Mouse (Mus musculus): ENCODE data around the gene Mttp. TPM values are rescaled to one million over a fixed set of nuclear protein-coding genes. Genes with fewer than 3 reads are reported as not detected.

Gene Mttp
- 1 to 10 TPM; 2.6 to 2.9 TPM for polyA plus RNA-seq (2017; shearing (Covaris generic))

GRCm38 (mm10) chr3:138144642-138145171, at the start of gene Mttp:
Gene Mttp, minus strand, starts transcription at chr3:138144968.

DNA sequence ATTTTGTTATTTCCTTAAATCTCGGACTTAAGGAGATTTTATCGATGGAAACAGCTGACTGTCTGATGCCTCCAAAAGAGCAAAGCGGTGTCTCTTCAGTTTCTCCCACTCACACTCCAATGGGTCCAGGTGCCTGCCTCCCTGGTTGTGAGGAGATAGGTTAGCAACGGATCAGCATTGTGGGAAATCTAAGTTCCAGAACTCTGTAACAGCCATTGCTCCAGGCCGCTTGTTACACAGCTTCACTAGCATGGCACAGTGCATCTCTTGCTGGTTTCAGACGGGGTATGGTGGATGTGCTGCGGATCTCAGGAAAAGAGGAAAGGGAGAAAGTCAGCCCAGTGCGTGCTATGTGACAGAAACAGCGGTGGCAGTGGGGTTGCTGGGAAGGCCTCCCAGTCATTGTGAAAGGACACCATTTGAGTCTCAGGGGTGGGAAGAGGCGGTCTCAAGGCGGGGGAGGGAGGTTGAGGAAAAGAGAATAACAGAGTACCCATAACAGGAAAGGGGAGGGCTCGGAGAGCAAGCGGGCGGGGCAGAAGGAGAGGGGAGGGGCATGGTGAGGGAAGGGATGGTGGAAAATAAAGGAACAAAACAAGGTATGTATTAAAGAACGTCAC, 49.0 kb upstream of the Mttp start, which contains the start of gene 4930579F01Rik:
4930579F01Rik (minus strand) TSS at position 143 of the 620 bp plus-strand sequence.

DNA sequence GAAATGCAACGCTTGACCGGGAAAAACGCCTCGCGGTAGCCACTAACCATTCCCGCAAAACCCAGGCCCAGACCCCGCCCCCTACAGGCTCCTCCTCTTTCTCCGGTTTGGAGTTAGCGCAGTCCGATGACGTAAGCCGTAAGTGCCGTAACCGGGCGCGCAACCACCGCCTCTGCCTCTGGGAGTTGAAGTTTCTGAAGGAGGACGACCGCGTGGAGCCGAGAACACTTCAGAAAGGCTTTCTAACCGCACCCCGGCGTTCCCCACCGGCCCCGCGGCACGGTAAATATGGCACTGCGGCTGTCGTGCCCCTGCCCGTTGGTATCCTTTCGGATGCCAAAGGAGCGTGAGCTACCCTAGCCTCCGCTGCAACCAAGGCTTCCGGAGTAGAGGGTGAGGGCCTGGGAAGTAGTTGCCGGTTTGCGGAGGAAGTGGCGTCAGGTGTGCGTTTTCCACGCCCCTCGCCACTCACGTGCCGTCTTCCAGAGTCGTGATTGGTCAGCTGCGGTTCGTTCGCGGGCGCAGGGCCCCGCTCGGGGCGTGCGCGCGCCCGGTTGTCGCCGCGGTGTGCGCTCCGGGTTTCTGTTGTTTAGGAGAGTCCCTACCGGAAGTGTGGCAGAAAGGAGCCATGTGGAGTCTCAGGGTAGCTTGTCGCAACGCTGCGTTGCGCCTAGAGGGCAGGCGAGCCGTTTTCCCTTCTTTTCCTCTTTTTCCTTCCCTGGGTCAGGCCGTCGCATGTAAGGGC, 1.3 kb downstream of the Mttp start, which contains the start of gene Trmt10a:
Trmt10a (plus strand) TSS at position 134 of the 745 bp plus-strand sequence.

GRCm38 (mm10) chr3:138067288-138067687, 77.5 kb downstream of the Mttp start, which contains the start of gene Gm5105:
Gene Gm5105, minus strand, starts transcription at chr3:138067388.

DNA sequence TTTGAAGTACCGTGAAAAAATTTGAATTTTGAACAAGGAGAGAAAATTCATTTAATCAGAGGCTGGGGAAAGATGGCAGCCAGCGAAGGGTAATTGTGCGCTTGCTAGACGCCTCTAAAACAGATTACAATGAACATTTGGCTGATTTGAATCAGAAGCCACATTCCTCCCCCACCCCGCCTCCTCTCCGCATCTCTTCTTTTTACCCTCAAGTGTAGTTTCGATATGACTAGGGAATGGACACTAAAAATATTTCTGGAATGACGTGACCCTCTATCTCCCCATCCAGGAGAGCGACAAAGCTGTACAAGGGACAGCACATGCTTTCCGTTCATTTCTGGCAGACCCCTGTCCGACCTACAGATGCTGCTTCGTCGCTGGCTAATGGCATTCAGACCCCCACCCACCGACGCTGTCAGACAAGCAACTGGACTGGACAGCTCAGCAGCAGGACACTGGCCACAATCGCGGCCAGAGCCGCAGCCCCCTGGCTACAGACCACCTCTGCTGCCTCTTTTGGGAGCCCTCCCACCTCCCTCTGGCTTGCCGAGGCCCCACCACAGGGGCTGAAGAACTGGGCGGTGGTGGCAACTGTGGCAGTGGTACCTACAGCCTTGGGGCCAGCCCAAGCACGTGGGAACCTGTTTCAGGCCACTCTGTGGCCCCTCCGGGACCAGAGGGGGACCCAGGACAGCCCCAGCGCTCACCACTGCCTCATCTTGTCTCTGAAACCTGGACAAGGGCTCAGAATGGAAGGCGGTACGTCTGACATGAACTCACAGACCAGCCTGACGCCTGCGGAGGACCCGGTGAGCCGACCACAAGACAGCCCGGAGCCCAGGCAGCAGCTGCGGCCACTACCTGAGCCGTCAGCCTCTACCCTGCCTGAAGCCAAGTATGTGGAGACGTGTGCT, 79.8 kb downstream of the Mttp start, which contains the start of gene 1110002E22Rik:
1110002E22Rik (plus strand) TSS at position 321 of the 914 bp plus-strand sequence.

Other genes with a start within 250 kb of the Mttp start
- 10 to 100 TPM; 70.8 to 76.7 TPM for gene Lamtor3, start 226.5 kb downstream of the Mttp start, polyA plus RNA-seq (2017; shearing (Covaris generic))
- 100 to 1,000 TPM in 1 of 2 experiments, 10 to 100 TPM in 1; 89.7 to 113 TPM for gene Dapp1, start 163.4 kb downstream of the Mttp start, polyA plus RNA-seq (2017; shearing (Covaris generic))
- under 1 TPM in 1 of 2 experiments, not detected in 1; 0.34 TPM for gene 1110002E22Rik, start 79.9 kb downstream of the Mttp start, polyA plus RNA-seq (2017; shearing (Covaris generic))
- not detected for gene Gm5105, start 77.6 kb downstream of the Mttp start, polyA plus RNA-seq (2017; shearing (Covaris generic))
- 1 to 10 TPM; 4.7 to 7.5 TPM for gene Trmt10a, start 1.5 kb downstream of the Mttp start, polyA plus RNA-seq (2017; shearing (Covaris generic))
- gene 4930579F01Rik, start 48.9 kb upstream of the Mttp start, polyA plus RNA-seq (2017; shearing (Covaris generic)) = not detected
- under 1 TPM in 1 of 2 experiments, not detected in 1; 0.29 TPM for gene Adh7, start 72.8 kb upstream of the Mttp start, polyA plus RNA-seq (2017; shearing (Covaris generic))
- gene Adh1, start 116.0 kb upstream of the Mttp start, polyA plus RNA-seq (2017; shearing (Covaris generic)) = 1 to 10 TPM in 1 of 2 experiments, under 1 TPM in 1; 0.98 to 4.3 TPM
- gene Adh6a, start 168.3 kb upstream of the Mttp start, polyA plus RNA-seq (2017; shearing (Covaris generic)) = not detected
- gene Adh6b, start 196.8 kb upstream of the Mttp start, polyA plus RNA-seq (2017; shearing (Covaris generic)) = under 1 TPM in 1 of 2 experiments, not detected in 1; 0.06 TPM